Mouse (Mus musculus) lung, embryonic 14.5 days (tissue): Measurements from ENCODE around the gene Rhbdd3. TPM values are rescaled to one million over a fixed set of nuclear protein-coding genes. Genes with fewer than 3 reads are reported as not detected.
A peak's percentile ranks its signal among the peaks of the same experiment; 100 is the strongest.

Source experiments
- ATAC-seq: fragments of 200-750 bp; cut with Nextera tagmentation; 2 replicates; pipeline ENCODE4 v1.8.0; 2017; ENCODE audit warnings: mild to moderate bottlenecking, moderate TSS enrichment, moderate library complexity; ENCODE audit not compliant: insufficient read depth
- DNase-seq: peaks from one replicate; pipeline ENCODE4 v3.0.0-alpha.2; 2015
- H3K27ac ChIP-seq: fragments of 300-500 bp; sonication (generic); 2 replicates; pipeline ENCODE4 v1.5.1; 2014; ENCODE audit warnings: low read depth, mild to moderate bottlenecking, moderate library complexity
- H3K27me3 ChIP-seq: fragments of 300-500 bp; sonication (generic); 2 replicates; pipeline ENCODE4 v1.6.1; 2014; ENCODE audit warnings: low read length, control low read depth; ENCODE audit not compliant: insufficient read depth
- H3K36me3 ChIP-seq: fragments of 300-500 bp; sonication (generic); 2 replicates; pipeline ENCODE4 v1.6.1; 2014; ENCODE audit warnings: control low read depth; ENCODE audit not compliant: insufficient read depth
- H3K4me1 ChIP-seq: fragments of 300-500 bp; sonication (generic); 2 replicates; pipeline ENCODE4 v1.6.1; 2014; ENCODE audit warnings: antibody characterized with exemption, control low read depth; ENCODE audit not compliant: insufficient read depth
- H3K4me2 ChIP-seq: fragments of 300-500 bp; sonication (generic); 2 replicates; pipeline ENCODE4 v1.6.1; 2014; ENCODE audit warnings: mild to moderate bottlenecking
- H3K4me3 ChIP-seq: fragments of 300-500 bp; sonication (generic); 2 replicates; pipeline ENCODE4 v1.5.1; 2014; ENCODE audit warnings: low read depth, low read length
- H3K9ac ChIP-seq: fragments of 300-500 bp; sonication (generic); 2 replicates; pipeline ENCODE4 v1.6.1; 2014
- H3K9me3 ChIP-seq: fragments of 300-500 bp; sonication (generic); 2 replicates; pipeline ENCODE4 v1.6.1; 2016; ENCODE audit warnings: low read depth, low read length, control low read depth
- CTCF ChIP-seq: IDR thresholded peaks from 2 replicates; pipeline ENCODE4 v1.5.1; 2016; ENCODE audit warnings: antibody characterized with exemption, low read depth
- WGBS: fragments of 180-500 bp; shearing (Covaris S2); extraction: QIAGEN DNeasy Blood & Tissue Kit; methylation state at CpG from one replicate; pipeline ENCODE4 v1.1.7; 2014; 5-methylcytosine and 5-hydroxymethylcytosine counted together
- polyA plus RNA-seq: library from polyadenylated mRNA; unstranded; fragments of >200 nt; fragmentation: Nextera tagmentation; extraction: Ambion mirVana; gene quantifications from 2 replicates; pipeline ENCODE4 v1.2.1, GENCODE M21; 2014

The Rhbdd3 gene
- polyA plus RNA-seq, 1 experiment from 2014 or later: 27.9 TPM

- Histone ChIP-seq H3K4me3 (no peak overlapping the region), H3K9ac (no peak overlapping the region), H3K4me1 (no peaks in the 10 kb centered on the region), H3K9me3 (no peaks in the 10 kb centered on the region), H3K27ac (no peak overlapping the region), H3K27me3 (no peaks in the 10 kb centered on the region), H3K36me3 (0 out of 2 replicates have a peak, but pooled peaks cover 4% of the 10 kb centered on the region), H3K4me2 (no peak overlapping the region)
- 58% methylated on average over 4 of the region's 4 CpGs for WGBS
- no peak for DNase-seq
- ATAC-seq: no peak
- no peak for TF ChIP-seq CTCF
Observed at GRCm38 (mm10) chr11:5130111-5130665, 31.5 kb downstream of the Rhbdd3 start.

GRCm38 (mm10) chr11:5132751-5133150 is 34.0 kb downstream of the Rhbdd3 start:
- Histone ChIP-seq H3K9me3 (no peaks in the 10 kb centered on the region), H3K9ac (no peak overlapping the region), H3K4me3 (no peak overlapping the region), H3K4me2 (no peak overlapping the region), H3K36me3 (0 out of 2 replicates have a peak, but pooled peaks cover under 1% of the 10 kb centered on the region), H3K27ac (no peak overlapping the region), H3K4me1 (no peaks in the 10 kb centered on the region), H3K27me3 (no peaks in the 10 kb centered on the region)
- no peak for TF ChIP-seq CTCF
- ATAC-seq: no peak
- DNase-seq: no peak
- WGBS: 63% methylated on average over 4 of the region's 4 CpGs

- 62% methylated on average over 11 of the region's 11 CpGs for WGBS
- H3K4me2 ChIP-seq: no peak overlapping the region
- H3K9ac ChIP-seq: no peak overlapping the region
- H3K36me3 ChIP-seq: no peaks in the 10 kb centered on the region
- H3K27me3 ChIP-seq: no peaks in the 10 kb centered on the region
- H3K27ac ChIP-seq: peak overlapping the region; percentile 32; the same call in 1 of the 2 replicates
- TF ChIP-seq CTCF: no peak
- no peak overlapping the region for H3K4me3 ChIP-seq
- peak; percentile 42; the same call in 1 of the 2 replicates for ATAC-seq
- peak; percentile 42 for DNase-seq
- no peaks in the 10 kb centered on the region for H3K9me3 ChIP-seq
- peaks cover 18% of the 10 kb centered on the region for H3K4me1 ChIP-seq
Observed at GRCm38 (mm10) chr11:5135914-5136313, 37.2 kb downstream of the Rhbdd3 start.

GRCm38 (mm10) chr11:5138642-5139041 is 39.9 kb downstream of the Rhbdd3 start:
- peak overlapping the region; percentile 59; the same call in 1 of the 2 replicates for H3K27ac ChIP-seq
- H3K4me1 ChIP-seq: peaks cover 24% of the 10 kb centered on the region
- TF ChIP-seq CTCF: no peak
- H3K4me2 ChIP-seq: no peak overlapping the region
- DNase-seq (peak; percentile 68), ATAC-seq (no peak)
- WGBS: 40% methylated on average over 2 of the region's 2 CpGs
- no peaks in the 10 kb centered on the region for H3K36me3 ChIP-seq
- H3K9me3 ChIP-seq: no peaks in the 10 kb centered on the region
- no peaks in the 10 kb centered on the region for H3K27me3 ChIP-seq
- H3K4me3 ChIP-seq: no peak overlapping the region
- no peak overlapping the region for H3K9ac ChIP-seq

GRCm38 (mm10) chr11:5139372-5139771 is 40.6 kb downstream of the Rhbdd3 start:
- Histone ChIP-seq H3K27ac (no peak overlapping the region), H3K4me3 (no peak overlapping the region), H3K27me3 (no peaks in the 10 kb centered on the region), H3K4me2 (no peak overlapping the region), H3K9me3 (no peaks in the 10 kb centered on the region), H3K4me1 (peaks cover 24% of the 10 kb centered on the region), H3K9ac (no peak overlapping the region), H3K36me3 (no peaks in the 10 kb centered on the region)
- TF ChIP-seq CTCF: no peak
- ATAC-seq (no peak), DNase-seq (no peak)
- WGBS: 37% methylated on average over 9 of the region's 9 CpGs

GRCm38 (mm10) chr11:5140619-5141018 is 41.9 kb downstream of the Rhbdd3 start:
- peaks cover 24% of the 10 kb centered on the region for H3K4me1 ChIP-seq
- H3K9ac ChIP-seq: no peak overlapping the region
- H3K4me3 ChIP-seq: no peak overlapping the region
- WGBS: 21% methylated on average over 8 of the region's 8 CpGs
- peak overlapping the region; percentile 54 for H3K27ac ChIP-seq
- TF ChIP-seq CTCF: no peak
- ATAC-seq (peak; percentile 44; the same call in 1 of the 2 replicates), DNase-seq (peak; percentile 83)
- H3K4me2 ChIP-seq: no peak overlapping the region
- no peaks in the 10 kb centered on the region for H3K36me3 ChIP-seq
- no peaks in the 10 kb centered on the region for H3K27me3 ChIP-seq
- H3K9me3 ChIP-seq: no peaks in the 10 kb centered on the region

- Histone ChIP-seq H3K9ac (no peak overlapping the region), H3K27me3 (no peaks in the 10 kb centered on the region), H3K4me1 (peaks cover 24% of the 10 kb centered on the region), H3K27ac (peak overlapping the region; percentile 54), H3K36me3 (no peaks in the 10 kb centered on the region), H3K9me3 (no peaks in the 10 kb centered on the region), H3K4me2 (no peak overlapping the region), H3K4me3 (no peak overlapping the region)
- DNase-seq (no peak), ATAC-seq (no peak)
- TF ChIP-seq CTCF: no peak
- WGBS: 51% methylated on average over 5 of the region's 5 CpGs
Observed at GRCm38 (mm10) chr11:5141252-5141651, 42.5 kb downstream of the Rhbdd3 start.

GRCm38 (mm10) chr11:5141965-5142364 is 43.2 kb downstream of the Rhbdd3 start:
- H3K4me1 ChIP-seq: peaks cover 24% of the 10 kb centered on the region
- no peak for DNase-seq

More at GRCm38 (mm10) chr11:5141965-5142364, 43.2 kb downstream of the Rhbdd3 start:
- Histone ChIP-seq H3K36me3 (no peaks in the 10 kb centered on the region), H3K27me3 (no peaks in the 10 kb centered on the region), H3K4me3 (no peak overlapping the region), H3K4me2 (no peak overlapping the region), H3K9me3 (no peaks in the 10 kb centered on the region), H3K9ac (no peak overlapping the region), H3K27ac (no peak overlapping the region)
- ATAC-seq: 0 out of 2 replicates have a peak, but pooled peaks have one; percentile 7
- TF ChIP-seq CTCF: no peak
- WGBS: 59% methylated on average over 2 of the region's 2 CpGs
